Mouse (Mus musculus): ENCODE data around the gene Krt28. TPM values are rescaled to one million over a fixed set of nuclear protein-coding genes. Genes with fewer than 3 reads are reported as not detected.

The Krt28 gene
- total RNA-seq (2021), result under 1 TPM in 1 of 2 experiments, not detected in 1; 0.16 TPM
- long read RNA-seq, experiment 1, result 0 reads
- long read RNA-seq, experiment 2, result 0 reads

- DNase-seq, result no peak
Observed at GRCm38 (mm10) chr11:99374803-99375202, at the start of gene Krt28. TSS of gene Krt28 (minus strand) at chr11:99374903.

GRCm38 (mm10) chr11:99422159-99422558, 47.5 kb upstream of the Krt28 start, which contains the start of gene Krt12:
TSS of gene Krt12 (minus strand) at chr11:99422259.
- DNase-seq, result no peak

GRCm38 (mm10) chr11:99420586-99420985, 45.9 kb upstream of the Krt28 start:
- DNase-seq, result no peak

GRCm38 (mm10) chr11:99417819-99418218, 43.1 kb upstream of the Krt28 start:
- no peak for DNase-seq

- no peak for DNase-seq
Observed at GRCm38 (mm10) chr11:99416902-99417301, 42.2 kb upstream of the Krt28 start.

GRCm38 (mm10) chr11:99414463-99415147, 39.9 kb upstream of the Krt28 start:
- DNase-seq, result no peak

- DNase-seq, result peak; percentile 39
Observed at GRCm38 (mm10) chr11:99413247-99413646, 38.5 kb upstream of the Krt28 start.

DNA sequence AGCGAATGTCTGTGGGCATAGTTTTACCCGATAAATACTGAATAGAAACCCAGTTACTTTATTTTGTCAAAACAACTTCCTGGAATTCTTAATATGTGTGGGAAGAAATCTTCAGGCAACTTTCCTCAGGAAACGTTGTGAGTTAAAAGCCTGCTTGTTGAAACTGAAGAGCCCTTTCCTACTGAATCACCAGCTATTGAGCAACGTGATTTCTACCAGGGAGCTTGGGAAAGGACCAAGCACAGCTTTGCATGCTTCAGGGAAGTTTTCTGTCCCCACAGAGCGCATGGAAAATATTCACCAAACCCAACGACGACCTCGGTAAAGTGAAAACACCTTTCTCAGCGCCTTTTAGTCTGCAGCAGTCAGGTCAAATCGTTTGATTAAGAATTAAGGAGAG, 31.5 kb upstream of the Krt28 start:
- no peak for DNase-seq

DNA sequence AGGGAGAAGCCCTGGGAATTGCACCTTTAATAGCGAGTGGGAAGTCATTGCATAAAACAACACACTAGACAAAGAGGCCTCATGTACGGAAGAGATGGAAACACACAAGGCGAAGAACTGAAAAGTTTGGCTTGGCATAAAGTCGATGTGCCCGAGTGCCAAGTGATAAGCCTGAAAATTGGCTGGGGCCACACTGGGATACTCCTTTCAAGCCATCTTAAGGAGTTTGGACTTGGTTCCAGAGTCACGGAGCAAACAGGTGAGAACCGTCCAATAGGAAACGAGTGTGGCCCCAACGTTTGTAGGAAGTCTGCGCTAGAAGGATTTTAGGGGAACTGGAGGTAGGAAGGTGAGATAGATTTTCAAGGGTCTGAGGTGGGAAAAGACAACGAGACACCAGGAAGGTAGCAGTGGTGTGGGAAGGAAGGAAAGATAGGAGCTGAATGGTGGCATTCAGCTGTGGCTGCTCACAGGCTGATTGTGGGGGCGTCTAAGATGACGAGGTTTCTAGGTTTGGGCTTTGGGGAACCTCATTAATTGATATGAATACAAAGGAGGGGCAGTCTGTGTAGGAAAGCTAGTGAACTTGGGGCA, 25.4 kb upstream of the Krt28 start:
- no peak for DNase-seq

DNA sequence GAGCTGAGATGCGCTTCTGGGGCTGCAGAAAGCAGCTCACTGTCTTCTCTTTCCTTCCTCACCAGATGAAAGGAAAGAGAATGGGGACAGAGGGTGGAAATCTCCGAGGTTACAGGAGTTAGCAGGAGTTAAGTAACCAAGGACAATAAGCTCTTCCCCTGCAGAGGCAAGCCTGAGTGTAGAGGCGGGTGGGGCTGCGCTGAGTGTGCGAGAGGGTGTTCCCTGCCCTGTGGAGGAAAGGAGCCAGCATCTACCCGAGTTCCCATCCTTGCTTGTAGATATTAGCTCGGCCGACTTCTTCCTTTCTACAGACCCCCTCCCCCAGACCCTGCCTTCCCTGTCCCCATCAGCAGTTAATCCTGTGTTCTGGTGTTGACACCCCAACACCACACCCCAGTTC, 24.1 kb upstream of the Krt28 start:
- DNase-seq, result no peak

DNA sequence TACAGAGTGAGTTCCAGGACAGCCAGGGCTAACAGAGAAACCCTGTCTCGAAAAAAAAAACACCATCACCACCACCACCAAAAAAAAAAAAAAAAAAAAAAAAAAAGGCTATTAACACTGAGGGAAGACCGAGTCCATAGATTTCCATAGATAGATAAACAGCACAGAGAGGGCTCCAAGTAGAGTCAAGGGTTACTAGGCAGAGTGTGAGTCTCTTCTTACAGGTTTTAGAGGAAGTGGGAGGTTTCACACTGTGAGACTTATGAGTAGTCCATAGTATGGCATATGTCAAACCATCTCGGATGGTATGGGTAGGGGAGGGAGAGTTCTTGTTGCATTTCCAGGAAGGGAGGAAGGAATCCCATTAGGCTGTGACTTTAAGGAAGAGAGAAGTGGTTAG, 23.4 kb upstream of the Krt28 start:
- no peak for DNase-seq

GRCm38 (mm10) chr11:99396661-99397060, 22.0 kb upstream of the Krt28 start:
- no peak for DNase-seq

DNA sequence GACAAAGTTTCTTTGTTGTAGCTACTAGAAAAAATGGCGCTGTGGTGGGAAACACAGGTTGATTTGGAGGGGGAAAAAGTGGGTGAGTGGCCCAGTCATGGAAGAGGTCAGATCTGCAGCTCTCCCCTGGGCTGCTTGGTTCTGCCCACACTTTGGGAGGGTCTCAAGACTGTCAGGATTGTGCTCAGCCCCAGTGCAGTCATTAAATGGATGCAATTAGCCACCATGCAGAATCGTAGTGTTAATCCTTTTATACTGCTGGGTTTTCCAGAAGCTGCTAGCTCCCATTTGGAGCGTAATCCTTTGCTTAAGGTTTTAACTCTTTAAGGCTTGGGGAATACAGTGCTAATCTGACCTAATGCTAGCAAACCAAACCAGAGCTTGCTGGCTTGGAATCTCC, 21.3 kb upstream of the Krt28 start:
- no peak for DNase-seq

DNA sequence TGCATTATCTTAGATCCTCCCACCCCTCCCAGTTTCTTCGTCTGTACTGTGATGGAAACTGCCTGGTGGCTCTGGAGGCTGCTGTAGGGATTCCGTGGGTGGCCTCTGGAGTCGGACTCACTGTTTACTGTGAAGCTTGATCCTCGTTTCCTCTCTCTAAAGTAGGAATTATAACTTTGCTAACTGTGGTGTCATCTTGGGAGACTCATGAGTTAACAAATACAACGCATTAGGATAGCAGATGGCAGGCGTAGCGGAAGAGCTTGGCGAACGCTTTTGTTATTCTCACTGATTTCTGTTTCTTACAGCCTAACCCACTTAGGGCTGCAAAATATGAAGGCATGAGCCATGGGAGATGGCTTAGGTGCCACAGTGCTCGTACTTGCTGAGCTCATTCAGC, 17.8 kb upstream of the Krt28 start:
- DNase-seq, result no peak

DNA sequence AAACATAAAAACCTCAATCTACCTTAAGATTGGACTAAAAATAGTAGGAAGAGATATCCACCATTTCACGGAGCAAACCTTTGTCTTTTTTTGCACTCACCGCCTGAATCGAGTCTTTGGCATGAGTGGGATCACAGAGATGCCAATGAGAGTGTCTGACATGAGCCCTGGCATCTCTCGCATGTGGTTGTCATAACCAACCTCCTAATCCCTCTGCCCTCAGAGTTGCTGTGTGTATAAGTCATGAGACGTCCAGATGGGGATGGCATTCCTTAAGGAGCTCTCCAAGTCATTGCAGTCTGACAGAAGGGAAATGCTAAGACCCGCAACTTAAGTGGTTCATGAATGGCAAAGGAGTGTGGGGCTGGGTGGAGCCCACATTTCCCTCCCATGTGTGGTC, 16.7 kb upstream of the Krt28 start:
- DNase-seq, result no peak

GRCm38 (mm10) chr11:99390866-99391265, 16.2 kb upstream of the Krt28 start:
- DNase-seq, result no peak

- no peak for DNase-seq
Observed at GRCm38 (mm10) chr11:99389264-99389663, 14.6 kb upstream of the Krt28 start, which contains the start of gene Krt10. TSS of gene Krt10 (minus strand) at chr11:99389364.

- no peak for DNase-seq
Observed at GRCm38 (mm10) chr11:99388661-99389060, 14.0 kb upstream of the Krt28 start.

DNA sequence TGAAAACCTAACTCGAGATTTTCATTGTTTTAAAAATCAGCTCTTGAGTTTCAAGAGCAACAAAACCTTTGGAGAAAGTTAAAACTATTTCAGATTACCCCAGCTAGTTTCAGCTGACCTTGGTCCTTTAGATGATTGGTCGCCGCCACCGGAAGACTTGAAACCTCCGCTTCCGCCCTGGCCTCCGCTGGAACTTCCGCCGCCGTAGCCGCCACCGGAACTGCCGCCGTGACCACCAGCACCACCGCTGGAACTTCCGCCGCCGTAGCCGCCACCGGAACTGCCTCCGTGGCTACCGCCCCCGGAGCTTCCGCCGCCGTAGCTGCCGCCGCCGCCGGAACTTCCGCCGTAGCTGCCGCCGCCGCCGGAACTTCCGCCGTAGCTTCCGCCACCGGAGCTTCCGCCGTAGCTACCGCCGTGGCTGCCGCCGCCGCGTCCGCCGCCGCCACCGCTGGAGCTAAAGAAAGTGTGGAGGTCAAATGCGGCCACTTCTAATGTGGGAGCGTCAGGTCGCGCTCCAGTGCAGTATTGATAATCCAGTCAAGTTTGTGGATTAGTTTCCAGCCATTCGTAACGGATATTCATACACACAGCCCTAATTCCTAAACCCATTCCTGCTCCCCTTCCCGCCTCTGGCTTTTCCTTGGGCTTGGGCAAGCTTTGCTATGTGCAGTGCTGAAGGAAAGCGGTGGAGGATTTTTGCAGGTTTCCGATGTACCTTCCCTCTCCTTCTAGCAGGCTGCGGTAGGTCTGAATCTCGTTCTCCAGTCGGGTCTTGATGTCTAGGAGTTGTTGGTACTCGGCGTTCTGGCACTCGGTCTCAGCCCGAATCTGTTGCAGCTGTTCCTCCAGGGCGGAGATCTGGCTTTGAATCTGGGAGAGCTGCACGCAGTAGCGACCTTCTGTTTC, 11.4 kb upstream of the Krt28 start:
- peak; percentile 90 for DNase-seq

DNA sequence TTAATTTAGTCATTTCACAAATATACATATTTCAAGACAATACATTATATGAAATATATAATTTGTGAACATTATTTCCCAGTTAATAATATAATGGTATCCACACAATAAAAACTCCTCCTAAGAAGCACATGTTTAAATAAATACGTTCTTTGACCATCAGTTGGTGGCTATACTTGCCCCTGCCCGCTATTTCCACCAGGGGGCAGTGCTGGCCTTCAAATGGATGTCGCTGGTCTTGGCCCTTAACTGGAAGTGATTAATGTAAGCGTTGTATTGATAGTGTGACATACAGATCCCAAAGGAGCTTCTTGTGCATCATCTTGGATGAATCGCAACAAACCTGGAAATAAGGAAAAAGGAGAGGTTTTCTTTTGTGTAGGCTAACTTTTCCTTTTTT, 4.9 kb upstream of the Krt28 start:
- DNase-seq, result peak; percentile 78

GRCm38 (mm10) chr11:99369853-99370451, 4.8 kb downstream of the Krt28 start:
- DNase-seq, result no peak

GRCm38 (mm10) chr11:99369229-99369628, 5.5 kb downstream of the Krt28 start:
- DNase-seq, result no peak

Data from gastrocnemius, postnatal 10 days (tissue).